Mouse (Mus musculus) cerebellum, postnatal 14 days (tissue): Measurements from ENCODE around the gene Tulp1.
"Not testable (repeated sequence)": the region's sequence is repeated elsewhere in the genome, so short reads cannot be mapped to it uniquely, and the experiment has no call there.

ENCODE experiments used
- DNase-seq, 2 experiments: peaks; one replicate each; pipeline ENCODE4 v3.0.0; 2021; ENCODE audit warnings: mixed read lengths in 2 of 2

Gene Tulp1

GRCm38 (mm10) chr17:28335267-28335666 is 29.8 kb downstream of the Tulp1 start:
- DNase-seq = no peak

GRCm38 (mm10) chr17:28332915-28333546 is 32.0 kb downstream of the Tulp1 start:
- DNase-seq = no peak

- no peak for DNase-seq
These were observed 32.7 kb downstream of the Tulp1 start for GRCm38 (mm10) chr17:28332113-28332914.

GRCm38 (mm10) chr17:28331241-28332112 is 33.5 kb downstream of the Tulp1 start:
- no peak for DNase-seq

DNA sequence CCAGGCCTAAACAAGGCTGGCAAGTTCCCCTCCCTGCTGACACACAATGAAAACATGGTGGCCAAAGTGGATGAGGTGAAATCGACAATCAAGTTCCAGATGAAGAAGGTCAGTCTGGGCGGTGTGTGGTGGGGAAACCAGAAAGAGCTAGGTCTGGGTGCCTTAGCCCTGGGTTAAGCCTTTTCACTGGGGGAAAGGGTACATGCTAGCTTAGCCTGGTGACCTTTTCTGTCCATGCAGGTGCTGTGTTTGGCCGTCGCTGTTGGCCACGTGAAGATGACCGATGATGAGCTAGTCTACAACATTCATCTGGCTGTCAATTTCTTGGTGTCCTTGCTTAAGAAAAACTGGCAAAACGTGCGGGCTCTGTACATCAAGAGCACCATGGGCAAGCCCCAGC is 34.4 kb downstream of the Tulp1 start:
- not testable (repeated sequence) for DNase-seq

DNA sequence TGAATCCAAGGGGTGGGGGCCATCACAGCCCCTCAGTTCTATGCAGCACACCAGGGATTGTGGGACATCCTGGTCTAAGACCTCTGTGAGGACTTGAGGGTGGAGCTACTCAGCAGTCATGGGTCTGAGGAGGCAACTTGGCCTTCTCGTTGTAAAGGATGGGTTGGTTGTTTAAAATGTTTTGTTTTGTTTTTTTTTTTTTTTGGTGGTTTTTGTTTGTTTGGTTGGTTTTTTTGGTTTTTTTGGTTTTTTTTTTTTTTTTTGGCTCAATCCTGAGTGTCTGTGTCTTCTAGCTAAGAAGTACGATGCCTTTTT is 34.8 kb downstream of the Tulp1 start:
- no peak for DNase-seq

GRCm38 (mm10) chr17:28329503-28330231 is 35.4 kb downstream of the Tulp1 start:
- no peak for DNase-seq

GRCm38 (mm10) chr17:28328946-28329345 is 36.1 kb downstream of the Tulp1 start:
- DNase-seq = no peak

DNA sequence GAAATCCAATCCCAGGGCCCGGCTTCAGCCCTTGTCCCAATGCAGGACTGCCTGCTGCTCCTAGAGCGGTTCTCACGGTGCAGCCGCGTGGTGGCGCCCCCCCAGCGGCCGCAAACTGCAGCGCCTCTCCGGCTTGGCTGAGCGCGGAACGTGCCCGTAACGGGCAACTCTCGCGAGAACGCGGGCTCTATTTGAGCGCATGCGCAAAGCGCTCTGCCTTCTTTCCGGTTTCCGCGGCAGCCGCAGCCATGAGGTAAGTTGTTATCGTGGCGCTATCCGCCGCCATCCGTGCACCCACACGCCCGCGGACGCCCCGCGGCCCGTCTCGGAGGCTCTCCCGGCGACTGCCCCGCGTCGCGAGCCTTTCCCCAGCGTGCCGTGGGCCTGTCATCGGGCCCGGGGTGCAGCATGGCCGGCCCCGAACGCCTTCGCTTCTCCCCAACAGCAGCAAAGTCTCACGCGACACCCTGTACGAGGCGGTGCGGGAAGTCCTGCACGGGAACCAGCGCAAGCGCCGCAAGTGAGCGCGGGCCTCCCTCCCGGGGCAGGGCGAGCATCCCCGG is 36.6 kb downstream of the Tulp1 start, which contains the start of gene Rpl10a:
Rpl10a (plus strand) TSS at position 106 of the 563 bp plus-strand sequence.
- peak; percentile 99 for DNase-seq

GRCm38 (mm10) chr17:28327673-28328325 is 37.2 kb downstream of the Tulp1 start:
- no peak for DNase-seq

DNA sequence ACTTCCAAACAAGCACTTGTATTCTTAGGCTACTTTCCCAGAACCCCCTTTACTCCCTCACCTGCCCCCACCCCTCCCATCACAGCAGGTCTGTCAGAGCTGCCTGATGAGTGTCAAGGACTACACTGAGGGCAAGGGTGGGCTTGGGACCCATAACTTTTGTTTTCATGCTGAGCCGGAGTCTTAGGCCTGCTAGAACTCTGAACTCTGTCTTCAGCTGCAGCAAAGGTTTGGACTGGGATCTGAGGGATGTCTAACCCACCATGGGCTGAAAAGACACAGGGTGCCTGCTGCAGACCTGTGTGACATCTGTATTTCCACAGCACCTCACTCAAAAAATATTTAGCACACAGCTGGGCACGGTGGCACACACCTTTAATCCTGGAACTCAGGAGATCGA is 38.1 kb downstream of the Tulp1 start:
- DNase-seq = no peak

DNA sequence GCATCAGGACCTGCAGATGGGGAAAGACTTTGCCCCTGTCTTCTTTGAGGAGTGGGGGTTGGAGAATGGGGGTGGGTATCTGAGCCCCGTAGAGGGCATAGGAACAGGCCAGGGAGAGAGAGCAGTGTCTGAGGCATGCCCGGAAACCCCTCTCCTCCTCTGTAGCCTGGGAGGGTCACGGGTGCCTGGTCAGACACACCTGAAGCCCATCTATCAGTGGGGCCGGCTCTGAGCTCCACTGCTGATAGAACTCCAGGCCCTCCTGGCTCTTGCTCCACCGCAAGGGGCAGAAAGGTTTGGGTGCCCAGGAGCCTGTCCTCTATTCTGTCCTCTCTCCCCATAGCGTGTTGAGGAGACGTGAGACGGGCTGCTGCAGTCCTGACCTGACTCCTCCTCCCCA is 39.3 kb downstream of the Tulp1 start:
- DNase-seq = no peak

DNA sequence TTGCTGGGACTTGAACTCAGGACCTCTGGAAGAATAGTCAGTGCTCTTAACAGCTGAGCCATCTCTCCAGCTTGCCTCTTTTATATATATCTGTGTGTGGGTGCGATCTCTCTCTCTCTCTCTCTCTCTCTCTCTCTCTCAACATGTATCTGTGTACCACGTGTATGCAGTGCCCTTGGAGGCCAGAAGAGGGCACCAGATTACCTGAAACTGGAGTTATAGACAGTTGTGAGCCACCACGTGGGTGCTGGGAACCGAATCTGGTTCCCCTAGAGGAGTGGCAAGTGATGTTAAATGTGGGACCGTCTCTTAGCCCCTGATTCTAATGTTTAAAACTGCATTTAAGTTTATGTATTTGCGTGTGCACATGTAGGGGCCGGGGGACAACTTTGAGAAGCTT is 40.6 kb downstream of the Tulp1 start:
- DNase-seq = not testable (repeated sequence)

DNA sequence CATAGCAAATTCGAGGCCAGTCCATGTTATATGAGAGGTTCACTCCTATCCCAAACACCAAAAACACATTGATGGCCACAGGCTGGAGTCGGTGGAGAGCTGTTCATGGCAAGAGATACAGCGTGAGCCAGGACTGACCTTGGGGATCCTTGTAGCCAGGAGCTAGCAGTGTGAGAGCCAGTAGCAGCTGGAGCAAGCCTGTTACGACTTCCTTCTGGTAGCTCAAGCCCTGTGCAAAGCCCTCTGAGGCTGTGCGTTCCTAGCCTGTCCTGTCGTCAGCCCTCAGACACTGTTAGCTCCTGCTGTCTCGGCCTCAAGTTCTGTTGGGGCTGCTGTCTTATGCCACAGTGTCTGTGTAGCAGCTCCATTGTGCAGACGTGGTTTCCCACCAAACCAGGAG is 41.2 kb downstream of the Tulp1 start:
- no peak for DNase-seq

DNA sequence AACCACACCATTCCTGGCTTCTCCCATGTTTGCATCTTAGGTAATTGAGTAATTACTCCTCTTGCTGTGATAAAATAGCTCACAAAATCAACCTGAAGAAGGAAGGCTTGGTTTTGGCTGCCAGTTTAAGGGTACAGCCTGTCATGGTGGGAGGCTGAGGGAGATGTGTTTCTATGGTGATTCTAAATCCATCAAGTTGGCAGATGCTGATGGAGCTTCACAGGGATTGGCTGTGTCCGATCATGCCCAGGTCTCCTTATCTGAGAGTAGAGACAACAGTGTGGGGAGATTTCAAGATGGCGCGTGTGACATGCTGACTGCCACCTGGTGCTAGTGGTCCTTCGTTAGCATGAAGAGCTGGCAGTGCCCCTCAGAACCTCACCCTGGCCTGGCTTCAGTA is 43.3 kb downstream of the Tulp1 start:
- no peak for DNase-seq

GRCm38 (mm10) chr17:28317725-28318124 is 47.3 kb downstream of the Tulp1 start:
- no peak for DNase-seq

DNA sequence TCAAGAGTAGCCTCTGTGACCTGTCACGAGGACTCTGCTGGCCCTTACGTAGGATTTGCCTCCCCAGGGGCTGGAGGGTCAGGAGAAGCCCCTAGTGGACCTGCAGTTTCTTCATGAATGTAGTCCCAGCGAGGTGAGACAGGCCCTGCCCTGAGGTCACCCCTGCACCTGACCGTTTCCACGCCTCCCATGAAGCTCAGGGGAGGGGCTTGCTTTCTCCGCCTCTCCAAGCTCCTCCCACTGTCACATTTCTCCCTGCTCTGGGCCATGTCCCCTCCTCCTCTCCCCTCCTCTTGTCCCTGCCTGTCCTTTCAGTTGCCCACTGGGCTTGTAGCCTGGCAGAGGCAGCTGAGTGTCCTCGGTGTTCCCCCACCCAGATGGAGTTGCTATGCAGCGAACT is 47.9 kb downstream of the Tulp1 start:
- DNase-seq = no peak

DNA sequence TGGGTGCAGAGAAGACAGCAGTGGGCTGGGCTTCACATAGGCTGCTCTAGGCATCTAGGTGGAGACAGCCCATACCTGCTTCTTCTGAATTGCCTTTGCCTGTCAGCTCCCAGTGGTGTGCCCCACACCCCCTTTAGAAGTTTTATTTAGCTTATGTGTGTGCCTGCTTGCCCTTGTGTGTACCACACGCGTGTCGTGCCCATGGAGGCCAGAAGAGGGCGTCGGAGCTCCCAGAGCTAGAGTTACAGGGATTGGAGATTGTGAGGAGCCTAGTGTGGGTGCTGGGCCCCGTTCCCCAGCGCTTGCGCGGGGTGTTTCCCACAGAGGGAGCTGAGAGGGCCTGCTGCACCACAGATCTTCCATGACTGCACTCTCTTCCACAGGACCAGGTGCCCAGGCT is 48.5 kb downstream of the Tulp1 start:
- no peak for DNase-seq

GRCm38 (mm10) chr17:28315611-28316160 is 49.3 kb downstream of the Tulp1 start:
- peak; percentile 45 to 67 for DNase-seq

DNA sequence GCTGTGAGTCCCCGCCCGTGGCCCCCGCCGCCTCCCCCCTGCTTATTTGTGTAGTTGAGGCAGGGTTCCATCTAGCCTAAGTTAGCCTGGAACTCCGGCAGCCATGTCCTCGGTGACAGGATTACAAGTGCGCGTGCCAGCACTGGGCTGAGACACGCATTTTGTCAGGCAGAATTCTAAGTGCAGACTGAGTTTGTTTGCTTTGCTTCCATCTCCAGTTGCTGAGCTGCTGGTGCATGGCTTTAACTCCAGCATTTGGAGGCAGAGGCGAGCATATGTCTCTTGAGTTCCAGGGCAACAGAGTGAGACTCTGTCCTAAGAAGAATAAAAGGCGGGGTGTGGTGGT is 51.2 kb downstream of the Tulp1 start:
- peak in 1 of 2 experiments; percentile 63 for DNase-seq

DNA sequence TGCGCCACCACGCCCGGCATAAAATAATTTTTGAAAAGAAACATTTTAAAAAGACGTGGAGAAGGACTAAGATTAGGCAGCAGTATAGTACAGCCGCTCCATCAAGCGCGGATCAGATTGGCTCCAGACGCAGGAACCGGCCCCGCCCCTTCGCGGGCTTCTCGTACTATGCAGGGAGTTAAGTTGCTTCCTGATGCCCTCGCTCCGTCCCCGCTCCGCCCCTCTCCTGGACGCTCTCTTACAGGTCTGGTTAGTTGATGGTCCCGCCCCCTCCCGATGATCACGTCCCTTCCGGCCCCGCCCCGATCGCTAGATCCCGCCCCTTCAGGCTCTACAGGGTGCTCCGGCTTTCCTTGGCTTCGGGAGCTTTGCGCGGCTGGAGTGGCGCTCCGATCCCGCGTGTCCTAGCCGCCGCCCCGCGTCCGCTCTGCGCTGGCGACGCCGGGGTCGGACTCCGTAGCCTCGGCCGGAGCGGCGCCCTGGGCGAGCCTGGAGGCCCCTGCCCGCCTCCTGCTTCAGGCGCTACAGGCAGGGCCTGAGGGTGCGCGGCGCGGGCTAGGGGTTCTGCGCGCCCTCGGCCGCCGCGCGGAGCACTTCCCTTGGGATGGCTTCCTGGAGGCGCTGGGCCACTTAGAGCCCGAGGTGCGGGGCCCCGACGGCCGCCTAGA is 51.7 kb downstream of the Tulp1 start, which contains the start of gene Fance:
Fance (plus strand) TSS at position 308 of the 668 bp plus-strand sequence.
- DNase-seq = peak; percentile 95 to 97
